Mouse (Mus musculus): Measurements from ENCODE around the gene Aspscr1.

GRCm38 (mm10) chr11:120661076-120661460 is 11.7 kb upstream of the Aspscr1 start, which contains the start of gene Notum:
- no peak for TF ChIP-seq CTCF (IDR thresholded peaks at IDR 0.05; ENCODE audit: borderline replicate concordance, extremely low read depth, insufficient read depth, insufficient read length)
- TF ChIP-seq POLR2A (IDR thresholded peaks at IDR 0.05; ENCODE audit: borderline replicate concordance, extremely low read depth, insufficient read depth, insufficient read length, poor library complexity, severe bottlenecking) = no peak

Data from brain, embryonic 14.5 days (tissue).